Mouse (Mus musculus): Measurements from ENCODE around the gene Zbtb20. TPM values are rescaled to one million over a fixed set of nuclear protein-coding genes. Genes with fewer than 3 reads are reported as not detected.

The Zbtb20 gene
- polyA plus RNA-seq, 1 experiment from 2014 or later, result 53.9 TPM

- no peaks in the 10 kb centered on the region for H3K9me3 ChIP-seq (replicated peaks)
- WGBS, result 91% methylated on average over 10 of the region's 10 CpGs
- no peaks in the 10 kb centered on the region for H3K4me1 ChIP-seq
- H3K36me3 ChIP-seq, result no peaks in the 10 kb centered on the region
- no peaks in the 10 kb centered on the region for H3K27me3 ChIP-seq (replicated peaks)
- no peak overlapping the region for H3K4me3 ChIP-seq (replicated peaks)
- no peak overlapping the region for H3K4me2 ChIP-seq
- H3K9ac ChIP-seq (replicated peaks), result no peak overlapping the region
- ATAC-seq (ENCODE audit: low FRiP score), result no peak
- H3K27ac ChIP-seq (replicated peaks), result no peak overlapping the region
Observed at GRCm38 (mm10) chr16:43662124-43663004, 786.7 kb downstream of the Zbtb20 start.

GRCm38 (mm10) chr16:43663978-43664579 is 788.4 kb downstream of the Zbtb20 start, which contains the start of gene Tigit:
Tigit (minus strand) TSS chr16:43664146.
- WGBS, result 82% methylated on average over 7 of the region's 7 CpGs
- ATAC-seq (ENCODE audit: low FRiP score), result no peak

GRCm38 (mm10) chr16:43664861-43665260 is 789.2 kb downstream of the Zbtb20 start:
- Histone ChIP-seq H3K36me3 (no peaks in the 10 kb centered on the region), H3K4me2 (no peak overlapping the region), H3K9me3 (replicated peaks) (no peaks in the 10 kb centered on the region), H3K9ac (replicated peaks) (no peak overlapping the region), H3K27ac (replicated peaks) (no peak overlapping the region), H3K4me1 (no peaks in the 10 kb centered on the region), H3K4me3 (replicated peaks) (no peak overlapping the region), H3K27me3 (replicated peaks) (no peaks in the 10 kb centered on the region)
- ATAC-seq (ENCODE audit: low FRiP score), result no peak

More at GRCm38 (mm10) chr16:43663978-43664579, 788.4 kb downstream of the Zbtb20 start, which contains the start of gene Tigit:
- H3K27ac ChIP-seq (replicated peaks), result no peak within 1 kb of the TSS
- H3K4me2 ChIP-seq, result no peak within 1 kb of the TSS
- no peaks in the 10 kb centered on the region for H3K36me3 ChIP-seq
- H3K27me3 ChIP-seq (replicated peaks), result no peaks in the 10 kb centered on the region
- H3K9me3 ChIP-seq (replicated peaks), result no peaks in the 10 kb centered on the region
- H3K4me3 ChIP-seq (replicated peaks), result no peak within 1 kb of the TSS
- H3K4me1 ChIP-seq, result no peaks in the 10 kb centered on the region
- H3K9ac ChIP-seq (replicated peaks), result no peak within 1 kb of the TSS

GRCm38 (mm10) chr16:43668294-43668693 is 792.6 kb downstream of the Zbtb20 start:
- ATAC-seq (ENCODE audit: low FRiP score), result no peak
- H3K27me3 ChIP-seq (replicated peaks), result no peaks in the 10 kb centered on the region

GRCm38 (mm10) chr16:43671972-43672371 is 796.3 kb downstream of the Zbtb20 start:
- no peaks in the 10 kb centered on the region for H3K9me3 ChIP-seq (replicated peaks)
- no peak overlapping the region for H3K4me2 ChIP-seq
- no peaks in the 10 kb centered on the region for H3K4me1 ChIP-seq
- no peaks in the 10 kb centered on the region for H3K36me3 ChIP-seq
- no peak overlapping the region for H3K9ac ChIP-seq (replicated peaks)
- H3K27me3 ChIP-seq (replicated peaks), result no peaks in the 10 kb centered on the region
- no peak overlapping the region for H3K4me3 ChIP-seq (replicated peaks)
- ATAC-seq (ENCODE audit: low FRiP score), result no peak
- no peak overlapping the region for H3K27ac ChIP-seq (replicated peaks)
- WGBS, result 89% methylated on average over 1 of the region's 1 CpGs

More at GRCm38 (mm10) chr16:43668294-43668693, 792.6 kb downstream of the Zbtb20 start:
- H3K4me1 ChIP-seq, result no peaks in the 10 kb centered on the region
- H3K4me3 ChIP-seq (replicated peaks), result no peak overlapping the region
- 95% methylated on average over 3 of the region's 3 CpGs for WGBS
- no peaks in the 10 kb centered on the region for H3K36me3 ChIP-seq
- H3K4me2 ChIP-seq, result no peak overlapping the region
- H3K27ac ChIP-seq (replicated peaks), result no peak overlapping the region
- H3K9me3 ChIP-seq (replicated peaks), result no peaks in the 10 kb centered on the region
- no peak overlapping the region for H3K9ac ChIP-seq (replicated peaks)

- no peak overlapping the region for H3K9ac ChIP-seq (replicated peaks)
- no peaks in the 10 kb centered on the region for H3K4me1 ChIP-seq
- H3K27me3 ChIP-seq (replicated peaks), result no peaks in the 10 kb centered on the region
- no peaks in the 10 kb centered on the region for H3K9me3 ChIP-seq (replicated peaks)
- no peak overlapping the region for H3K4me3 ChIP-seq (replicated peaks)
- no peak overlapping the region for H3K4me2 ChIP-seq
- no peaks in the 10 kb centered on the region for H3K36me3 ChIP-seq
- ATAC-seq (ENCODE audit: low FRiP score), result no peak
- H3K27ac ChIP-seq (replicated peaks), result no peak overlapping the region
Observed at GRCm38 (mm10) chr16:43672697-43673096, 797.0 kb downstream of the Zbtb20 start.

- Histone ChIP-seq H3K27me3 (replicated peaks) (no peaks in the 10 kb centered on the region), H3K4me2 (no peak overlapping the region), H3K4me3 (replicated peaks) (no peak overlapping the region), H3K4me1 (no peaks in the 10 kb centered on the region), H3K9me3 (replicated peaks) (no peaks in the 10 kb centered on the region), H3K9ac (replicated peaks) (no peak overlapping the region), H3K27ac (replicated peaks) (no peak overlapping the region), H3K36me3 (no peaks in the 10 kb centered on the region)
- 79% methylated on average over 3 of the region's 3 CpGs for WGBS
- no peak for ATAC-seq (ENCODE audit: low FRiP score)
Observed at GRCm38 (mm10) chr16:43674400-43674799, 798.7 kb downstream of the Zbtb20 start.

GRCm38 (mm10) chr16:43687968-43688367 is 812.3 kb downstream of the Zbtb20 start:
- WGBS, result 83% methylated on average over 2 of the region's 2 CpGs
- no peak overlapping the region for H3K27ac ChIP-seq (replicated peaks)
- H3K27me3 ChIP-seq (replicated peaks), result no peaks in the 10 kb centered on the region
- no peak overlapping the region for H3K4me2 ChIP-seq
- no peaks in the 10 kb centered on the region for H3K36me3 ChIP-seq
- no peaks in the 10 kb centered on the region for H3K9me3 ChIP-seq (replicated peaks)
- no peak overlapping the region for H3K4me3 ChIP-seq (replicated peaks)
- ATAC-seq (ENCODE audit: low FRiP score), result no peak
- no peaks in the 10 kb centered on the region for H3K4me1 ChIP-seq
- H3K9ac ChIP-seq (replicated peaks), result no peak overlapping the region

- WGBS, result 93% methylated on average over 3 of the region's 3 CpGs
Observed at GRCm38 (mm10) chr16:43690211-43690690, 814.6 kb downstream of the Zbtb20 start.

GRCm38 (mm10) chr16:43690912-43691311 is 815.2 kb downstream of the Zbtb20 start:
- H3K27ac ChIP-seq (replicated peaks), result no peak overlapping the region
- no peaks in the 10 kb centered on the region for H3K27me3 ChIP-seq (replicated peaks)
- no peaks in the 10 kb centered on the region for H3K9me3 ChIP-seq (replicated peaks)
- H3K4me3 ChIP-seq (replicated peaks), result no peak overlapping the region
- H3K4me1 ChIP-seq, result no peaks in the 10 kb centered on the region
- no peak overlapping the region for H3K9ac ChIP-seq (replicated peaks)
- ATAC-seq (ENCODE audit: low FRiP score), result no peak
- H3K36me3 ChIP-seq, result no peaks in the 10 kb centered on the region
- H3K4me2 ChIP-seq, result no peak overlapping the region
- WGBS, result 81% methylated on average over 2 of the region's 2 CpGs

More at GRCm38 (mm10) chr16:43690211-43690690, 814.6 kb downstream of the Zbtb20 start:
- H3K4me1 ChIP-seq, result no peaks in the 10 kb centered on the region
- no peak overlapping the region for H3K9ac ChIP-seq (replicated peaks)
- no peak overlapping the region for H3K4me2 ChIP-seq
- no peak overlapping the region for H3K27ac ChIP-seq (replicated peaks)
- ATAC-seq (ENCODE audit: low FRiP score), result no peak
- no peak overlapping the region for H3K4me3 ChIP-seq (replicated peaks)
- no peaks in the 10 kb centered on the region for H3K9me3 ChIP-seq (replicated peaks)
- H3K36me3 ChIP-seq, result no peaks in the 10 kb centered on the region
- no peaks in the 10 kb centered on the region for H3K27me3 ChIP-seq (replicated peaks)

GRCm38 (mm10) chr16:43691741-43692140 is 816.1 kb downstream of the Zbtb20 start:
- Histone ChIP-seq H3K36me3 (no peaks in the 10 kb centered on the region), H3K4me2 (no peak overlapping the region), H3K27me3 (replicated peaks) (no peaks in the 10 kb centered on the region), H3K9me3 (replicated peaks) (no peaks in the 10 kb centered on the region), H3K27ac (replicated peaks) (no peak overlapping the region), H3K4me1 (no peaks in the 10 kb centered on the region), H3K4me3 (replicated peaks) (no peak overlapping the region), H3K9ac (replicated peaks) (no peak overlapping the region)
- 99% methylated on average over 5 of the region's 5 CpGs for WGBS
- no peak for ATAC-seq (ENCODE audit: low FRiP score)

Data from neural tube, embryonic 15.5 days (tissue).